Mouse (Mus musculus) bone marrow macrophage, adult 2 months (primary cell): Measurements from ENCODE around the gene Krt13.

Source experiments
- CTCF ChIP-seq: IDR thresholded peaks from 2 replicates; pipeline ENCODE4 v1.5.1; 2012; ENCODE audit warnings: low read depth, mild to moderate bottlenecking, low read length, moderate library complexity
- POLR2A ChIP-seq: IDR thresholded peaks from 2 replicates; pipeline ENCODE4 v1.6.1; 2012; ENCODE audit warnings: mild to moderate bottlenecking, low read depth, low read length, borderline replicate concordance

DNA sequence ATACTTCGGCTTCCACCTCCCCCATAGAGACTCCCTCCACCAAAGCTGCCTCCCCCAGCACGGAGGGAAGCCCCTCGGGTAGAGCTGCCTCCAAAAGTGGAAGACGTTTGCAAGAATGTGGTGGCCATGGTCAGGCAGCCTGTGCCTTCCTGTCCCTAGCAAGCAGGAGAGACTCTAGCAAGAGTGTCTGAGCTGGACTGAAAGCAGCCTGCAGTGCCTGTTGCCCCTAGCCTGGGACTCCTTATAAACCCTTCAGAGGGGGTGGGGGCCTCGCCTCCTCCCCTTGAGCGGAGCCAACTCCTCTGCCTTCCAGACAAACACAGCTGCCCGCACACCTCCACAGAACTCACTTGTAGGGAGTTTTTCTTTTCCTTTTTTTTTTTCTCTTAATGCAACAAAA lies 14.4 kb upstream of the Krt13 start, which contains the start of gene Krt15:
- TF ChIP-seq CTCF (no peak), POLR2A (no peak)
